Mouse (Mus musculus) ovary, postnatal 36 days (tissue): Measurements from ENCODE around the gene Atp1a1.

Source experiments
- DNase-seq: peaks from one replicate; pipeline ENCODE4 v3.0.0; 2022; ENCODE audit warnings: low spot score, mixed read lengths

The Atp1a1 gene

DNA sequence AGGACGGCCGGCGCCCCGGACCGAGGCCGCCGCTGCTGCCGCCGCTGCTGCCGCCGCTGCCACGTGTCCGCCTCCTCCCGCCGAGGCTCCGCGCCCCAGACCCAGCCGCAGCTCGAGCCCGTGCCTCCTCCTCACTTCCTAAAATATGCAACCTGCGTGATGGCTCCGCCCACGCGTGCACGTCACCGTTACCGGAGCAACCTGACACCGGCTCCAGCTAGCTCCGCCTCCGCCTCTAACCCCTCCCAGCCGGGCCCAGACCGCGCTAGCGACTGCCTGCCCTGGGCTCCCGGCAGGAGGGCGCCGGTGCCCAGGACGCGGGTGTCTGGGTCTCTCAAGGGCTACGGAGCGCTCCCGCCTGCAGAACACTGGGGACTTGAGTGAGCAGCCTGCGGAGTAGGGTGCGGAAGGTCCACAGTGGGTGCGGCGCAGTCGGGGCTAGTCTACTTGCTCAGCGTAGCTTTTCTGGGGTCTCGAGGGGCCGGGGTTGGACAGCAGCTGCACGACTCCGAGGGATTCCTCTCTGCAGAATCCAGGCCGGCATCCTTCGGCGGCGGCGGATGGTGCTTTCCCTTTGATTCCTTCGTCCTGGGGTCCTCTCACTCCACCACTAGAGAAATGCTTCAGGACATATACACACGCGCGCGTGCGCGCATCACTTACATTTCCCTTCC lies at the start of gene Atp1a1:
Atp1a1 (minus strand) TSS at position 135 of the 674 bp plus-strand sequence.
- peak; percentile 99 for DNase-seq

- DNase-seq: no peak
Observed at GRCm38 (mm10) chr3:101653446-101653845, 49.0 kb upstream of the Atp1a1 start.

- DNase-seq: no peak
Observed at GRCm38 (mm10) chr3:101652967-101653366, 48.5 kb upstream of the Atp1a1 start.

DNA sequence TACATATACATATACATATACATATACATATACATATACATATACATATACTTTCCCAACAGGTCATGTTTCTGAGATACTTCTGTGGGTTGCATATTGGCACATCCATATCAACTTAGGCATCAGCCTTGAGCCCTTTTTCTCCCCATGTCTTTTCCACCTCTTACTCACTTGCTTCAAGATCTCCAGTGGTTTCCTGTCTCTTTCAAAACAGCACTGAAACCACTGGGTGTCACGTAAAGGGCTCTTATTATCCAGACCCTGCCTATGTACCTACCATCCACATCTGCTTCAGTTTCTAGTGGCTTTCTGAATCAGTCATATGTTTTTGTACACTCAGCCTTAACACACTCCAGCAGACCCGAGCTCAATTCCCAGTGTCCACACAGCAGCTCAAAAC lies 45.8 kb upstream of the Atp1a1 start:
- DNase-seq: no peak

DNA sequence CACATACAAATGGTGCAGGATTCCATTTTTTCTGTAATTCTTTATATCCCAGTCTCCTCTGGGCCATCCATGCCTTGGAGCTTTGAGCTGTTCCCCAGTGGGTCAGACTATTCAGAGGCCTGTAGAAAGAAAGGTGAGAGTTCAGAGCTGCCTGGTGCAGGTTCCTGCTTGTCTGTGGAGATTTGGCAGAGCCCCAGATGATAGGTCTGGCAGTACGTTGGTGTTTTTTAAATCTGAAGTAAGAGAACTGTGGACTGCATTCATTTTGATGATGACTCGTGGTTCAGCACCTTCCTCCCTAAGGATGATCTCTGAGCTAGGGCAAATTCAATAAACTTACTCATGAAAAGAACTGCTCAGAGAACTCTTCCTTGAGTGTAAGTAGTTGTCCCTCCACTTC lies 44.8 kb upstream of the Atp1a1 start:
- DNase-seq: no peak

- no peak for DNase-seq
Observed at GRCm38 (mm10) chr3:101648096-101648793, 43.8 kb upstream of the Atp1a1 start.

DNA sequence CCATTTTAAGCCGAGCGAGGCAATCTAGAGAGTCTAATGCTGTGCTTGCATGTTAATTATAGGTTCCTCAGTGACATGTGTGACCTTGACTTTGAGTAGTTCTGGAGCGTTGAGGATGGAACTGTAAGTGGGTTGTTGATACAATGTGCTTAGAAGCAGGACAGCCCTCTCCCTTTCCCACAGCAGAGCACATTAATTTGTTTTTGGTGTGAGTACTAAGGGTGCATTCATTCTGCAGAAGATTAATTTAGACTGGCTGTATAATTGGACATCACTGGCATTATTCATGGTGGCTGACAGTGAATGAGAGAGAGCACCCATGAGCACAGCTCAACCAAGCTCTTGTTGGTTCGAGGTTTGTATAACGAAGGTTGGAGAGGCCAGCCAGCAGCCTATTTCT lies 42.3 kb upstream of the Atp1a1 start:
- no peak for DNase-seq

DNA sequence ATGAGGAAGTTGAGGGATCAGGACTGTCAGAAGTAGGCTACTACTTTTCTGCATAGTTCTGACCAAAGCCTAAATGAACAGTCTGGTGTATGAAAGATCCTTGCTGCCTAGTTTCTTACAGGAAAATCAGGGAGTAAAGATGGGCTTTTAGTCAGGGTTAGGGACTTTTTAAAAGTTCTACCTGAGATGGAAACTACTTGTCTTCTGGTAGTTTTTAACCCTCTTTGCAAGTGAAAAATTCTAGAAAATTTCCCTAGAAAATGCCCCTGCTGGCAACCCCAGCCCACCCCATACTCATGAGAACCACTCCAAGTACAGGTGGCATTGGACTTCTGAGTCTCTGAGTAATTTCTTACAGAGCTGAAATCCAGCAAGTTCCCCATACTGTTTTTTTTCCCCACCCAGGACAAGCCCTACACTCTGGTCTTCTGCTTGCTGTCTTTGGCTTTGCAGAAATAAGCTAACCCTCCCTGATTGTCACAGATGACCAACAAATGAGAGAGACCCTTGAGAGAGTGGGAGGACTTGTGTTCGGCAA lies 41.2 kb upstream of the Atp1a1 start:
- DNase-seq: no peak

DNA sequence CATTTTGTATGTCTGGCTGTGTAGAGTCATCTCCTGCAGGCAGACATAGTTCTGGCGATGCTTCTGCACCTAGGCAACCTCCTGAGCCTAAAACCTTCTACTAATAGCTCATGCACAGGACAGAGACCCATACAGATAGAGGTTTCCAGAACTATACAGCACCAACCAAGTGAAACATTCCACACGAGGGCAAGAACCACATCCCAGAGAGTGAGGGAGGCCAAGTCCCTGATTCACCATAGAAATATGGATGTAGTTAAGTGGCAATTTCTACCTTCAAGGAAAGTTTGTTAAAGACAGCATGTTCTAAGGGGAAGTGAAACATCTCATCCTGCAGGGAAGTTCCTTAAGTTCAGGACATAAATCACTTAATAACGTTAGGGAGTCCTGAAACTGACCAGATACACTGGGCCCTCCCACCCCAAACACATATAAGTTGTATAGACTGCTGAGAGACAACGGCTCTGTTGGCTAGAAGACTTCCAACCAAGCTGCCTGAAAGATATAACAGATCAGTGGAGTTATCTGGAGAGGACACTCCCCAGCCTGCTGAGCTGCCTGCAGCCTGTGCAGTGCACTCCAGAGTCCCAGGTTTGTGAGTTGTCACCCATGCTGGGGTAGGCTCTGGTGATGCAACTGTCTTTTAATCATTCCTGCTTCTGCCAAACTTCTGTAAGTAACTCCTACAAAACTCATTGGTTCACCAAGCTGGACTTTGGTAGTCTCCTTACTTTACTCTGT lies 39.7 kb upstream of the Atp1a1 start:
- DNase-seq: no peak

GRCm38 (mm10) chr3:101643264-101643663 lies 38.8 kb upstream of the Atp1a1 start:
- no peak for DNase-seq

- no peak for DNase-seq
Observed at GRCm38 (mm10) chr3:101638223-101638622, 33.7 kb upstream of the Atp1a1 start.

DNA sequence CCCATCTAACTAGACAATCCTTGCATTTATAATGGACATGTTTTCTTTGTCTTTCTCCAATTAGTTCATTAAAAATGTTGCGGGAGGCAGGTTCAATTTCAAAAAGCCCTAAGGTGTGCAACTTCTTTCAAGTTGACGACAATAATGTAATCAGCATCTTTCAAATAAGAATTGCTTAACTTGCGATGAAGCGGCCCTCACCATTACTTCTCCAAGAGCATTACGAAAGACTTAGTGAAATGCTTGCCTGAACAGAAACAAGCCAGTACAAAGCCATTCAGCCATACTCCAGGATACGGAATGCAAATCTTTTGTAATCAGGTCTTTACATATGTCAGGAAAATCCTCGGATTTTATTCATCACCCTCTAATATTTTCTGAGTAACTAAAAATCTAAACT lies 32.0 kb upstream of the Atp1a1 start:
- DNase-seq: no peak

GRCm38 (mm10) chr3:101636086-101636485 lies 31.6 kb upstream of the Atp1a1 start:
- DNase-seq: no peak

- no peak for DNase-seq
Observed at GRCm38 (mm10) chr3:101634141-101634900, 29.8 kb upstream of the Atp1a1 start.

GRCm38 (mm10) chr3:101628255-101628654 lies 23.8 kb upstream of the Atp1a1 start:
- no peak for DNase-seq

DNA sequence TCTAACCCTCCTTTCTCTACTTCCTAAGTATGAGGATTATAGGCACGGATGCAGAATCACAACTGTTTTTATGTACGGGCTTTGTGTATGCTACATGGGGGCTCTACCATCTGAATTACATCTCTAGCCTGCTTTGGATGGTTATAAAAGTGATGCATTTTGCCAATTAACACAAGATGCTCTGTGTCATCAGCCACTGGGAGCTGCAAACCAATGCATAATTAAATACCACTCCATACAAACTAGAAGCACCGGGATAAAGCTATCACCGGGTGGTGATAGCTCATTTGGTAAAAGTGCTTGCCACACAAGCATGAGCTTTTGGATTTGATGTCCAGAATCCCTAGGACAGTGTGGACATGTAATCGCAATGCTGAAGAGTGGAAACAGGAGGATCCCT lies 19.8 kb upstream of the Atp1a1 start:
- DNase-seq: no peak

- DNase-seq: no peak
Observed at GRCm38 (mm10) chr3:101619017-101619416, 14.5 kb upstream of the Atp1a1 start.

GRCm38 (mm10) chr3:101618505-101618904 lies 14.0 kb upstream of the Atp1a1 start:
- DNase-seq: no peak

DNA sequence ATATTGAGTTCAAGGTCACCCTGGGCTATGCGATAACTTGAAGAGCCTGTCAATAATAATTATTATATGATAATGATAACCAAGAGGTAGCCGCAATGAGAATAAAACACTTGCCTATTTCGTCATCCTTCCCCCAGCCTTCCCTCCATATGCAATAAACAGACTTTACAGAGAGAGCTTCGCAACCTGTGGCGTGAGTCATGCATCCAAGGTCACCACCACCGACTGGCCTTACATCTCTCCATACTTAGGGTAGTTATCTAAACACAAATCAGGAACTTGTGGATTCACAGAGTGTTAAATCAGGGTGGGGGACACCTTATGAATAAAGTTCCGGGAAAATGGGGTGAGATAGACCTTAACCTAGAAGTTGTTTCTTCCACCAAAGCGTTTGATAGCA lies 13.0 kb upstream of the Atp1a1 start:
- DNase-seq: no peak

- DNase-seq: no peak
Observed at GRCm38 (mm10) chr3:101617007-101617406, 12.5 kb upstream of the Atp1a1 start.

- no peak for DNase-seq
Observed at GRCm38 (mm10) chr3:101615856-101616255, 11.4 kb upstream of the Atp1a1 start.
